Mouse (Mus musculus) midbrain, postnatal 0 days (tissue): ENCODE measurements around the gene Smim4. TPM values are rescaled to one million over a fixed set of nuclear protein-coding genes. Genes with fewer than 3 reads are reported as not detected.

Source experiments
- ATAC-seq: fragments of 200-750 bp; cut with Nextera tagmentation; 2 replicates; pipeline ENCODE4 v1.8.0; 2017; ENCODE audit warnings: moderate number of reproducible peaks, mild to moderate bottlenecking, moderate TSS enrichment, moderate library complexity; ENCODE audit not compliant: low FRiP score
- DNase-seq: peaks from one replicate; pipeline ENCODE4 v3.0.0-alpha.2; 2015; ENCODE audit warnings: low spot score
- H3K27ac ChIP-seq: fragments of 300-500 bp; sonication (generic); 2 replicates; pipeline ENCODE4 v1.5.1; 2014; ENCODE audit warnings: low read depth, mild to moderate bottlenecking, low read length, mixed read lengths
- H3K27me3 ChIP-seq: fragments of 300-500 bp; sonication (generic); 2 replicates; pipeline ENCODE4 v1.6.1; 2014; ENCODE audit warnings: low read length, control low read depth, mixed read lengths; ENCODE audit not compliant: insufficient read depth
- H3K36me3 ChIP-seq: fragments of 300-500 bp; sonication (generic); 2 replicates; pipeline ENCODE4 v1.6.1; 2014; ENCODE audit warnings: low read length, control low read depth, mixed read lengths; ENCODE audit not compliant: insufficient read depth
- H3K4me1 ChIP-seq: fragments of 300-500 bp; sonication (generic); 2 replicates; pipeline ENCODE4 v1.6.1; 2014; ENCODE audit warnings: mild to moderate bottlenecking, control low read depth, antibody characterized with exemption, low read length, mixed read lengths; ENCODE audit not compliant: insufficient read depth
- H3K4me2 ChIP-seq: fragments of 300-500 bp; sonication (generic); 2 replicates; pipeline ENCODE4 v1.6.1; 2014; ENCODE audit warnings: low read depth, mild to moderate bottlenecking, low read length, mixed read lengths; ENCODE audit not compliant: poor library complexity, severe bottlenecking
- H3K4me3 ChIP-seq: fragments of 300-500 bp; sonication (generic); 2 replicates; pipeline ENCODE4 v1.5.1; 2014; ENCODE audit warnings: low read depth, mild to moderate bottlenecking, low read length, moderate library complexity
- H3K9ac ChIP-seq: fragments of 300-500 bp; sonication (generic); replicated peaks from 2 replicates; pipeline ENCODE4 v1.6.1; 2014; ENCODE audit warnings: mild to moderate bottlenecking, low read length, moderate library complexity, mixed read lengths; ENCODE audit not compliant: poor library complexity, severe bottlenecking
- H3K9me3 ChIP-seq: fragments of 300-500 bp; sonication (generic); 2 replicates; pipeline ENCODE4 v1.6.1; 2016; ENCODE audit warnings: low read length, control low read depth
- CTCF ChIP-seq: IDR thresholded peaks from 2 replicates; pipeline ENCODE4 v1.5.1; 2016; ENCODE audit warnings: antibody characterized with exemption, mild to moderate bottlenecking
- WGBS: fragments of 180-500 bp; shearing (Covaris S2); extraction: QIAGEN DNeasy Blood & Tissue Kit; methylation state at CpG from one replicate; pipeline ENCODE4 v1.1.7; 2014; 5-methylcytosine and 5-hydroxymethylcytosine counted together
- polyA plus RNA-seq: library from polyadenylated mRNA; unstranded; fragments of >200 nt; fragmentation: Nextera tagmentation; extraction: Ambion mirVana; gene quantifications from 2 replicates; pipeline ENCODE4 v1.2.1, GENCODE M21; 2015
- total RNA-seq: library from RNA; depleted of rRNA; stranded (reverse); fragments of >200 nt; gene quantifications from 2 replicates; pipeline ENCODE4 v1.2.3, GENCODE M21; 2014

Smim4 gene
- total and polyA plus RNA-seq, 2 experiments from 2014 or later, result 4.3 to 41.6 TPM

GRCm38 (mm10) chr14:31129326-31130235, 825 bp upstream of the Smim4 start:
- H3K27ac ChIP-seq, result peak overlapping the region; percentile 79
- H3K4me3 ChIP-seq, result peak overlapping the region; percentile 22; the same call in 1 of the 2 replicates
- H3K27me3 ChIP-seq, result no peaks in the 10 kb centered on the region
- H3K9me3 ChIP-seq, result no peaks in the 10 kb centered on the region
- TF ChIP-seq CTCF, result no peak
- peak overlapping the region; percentile 36; the same call in 1 of the 2 replicates for H3K4me2 ChIP-seq
- 66% methylated on average over 15 of the region's 15 CpGs for WGBS
- H3K36me3 ChIP-seq, result no peaks in the 10 kb centered on the region
- no peak for DNase-seq
- H3K9ac ChIP-seq, result 0 out of 2 replicates have a peak overlapping the region, but pooled peaks have one; percentile 13
- H3K4me1 ChIP-seq, result peaks cover 8% of the 10 kb centered on the region; the same call in 1 of the 2 replicates
- no peak for ATAC-seq

GRCm38 (mm10) chr14:31128101-31128825, 493 bp downstream of the Smim4 start:
- peak; percentile 50 for DNase-seq
- no peak for ATAC-seq
- WGBS, result 2% methylated on average over 23 of the region's 23 CpGs
- peak overlapping the region; percentile 79 for H3K27ac ChIP-seq
- H3K4me3 ChIP-seq, result peak overlapping the region; percentile 59
- peaks cover 8% of the 10 kb centered on the region; the same call in 1 of the 2 replicates for H3K4me1 ChIP-seq
- no peaks in the 10 kb centered on the region for H3K36me3 ChIP-seq
- TF ChIP-seq CTCF, result no peak
- H3K9ac ChIP-seq, result peak overlapping the region; percentile 61
- no peaks in the 10 kb centered on the region for H3K9me3 ChIP-seq
- H3K4me2 ChIP-seq, result peak overlapping the region; percentile 90
- H3K27me3 ChIP-seq, result no peaks in the 10 kb centered on the region

- H3K9me3 ChIP-seq, result no peaks in the 10 kb centered on the region
- no peak overlapping the region for H3K4me3 ChIP-seq
- H3K4me1 ChIP-seq, result peaks cover 8% of the 10 kb centered on the region; the same call in 1 of the 2 replicates
- DNase-seq (no peak), ATAC-seq (no peak)
- H3K9ac ChIP-seq, result no peak overlapping the region
- WGBS, result 90% methylated on average over 8 of the region's 8 CpGs
- no peak overlapping the region for H3K4me2 ChIP-seq
- H3K27me3 ChIP-seq, result no peaks in the 10 kb centered on the region
- TF ChIP-seq CTCF, result no peak
- H3K36me3 ChIP-seq, result no peaks in the 10 kb centered on the region
- no peak overlapping the region for H3K27ac ChIP-seq
Measured at GRCm38 (mm10) chr14:31126826-31127225, 1.9 kb downstream of the Smim4 start.

- H3K4me1 ChIP-seq, result peaks cover 6% of the 10 kb centered on the region; the same call in 1 of the 2 replicates
- no peak for ATAC-seq
- no peak for TF ChIP-seq CTCF
- no peak for DNase-seq
- no peak overlapping the region for H3K9ac ChIP-seq
- no peaks in the 10 kb centered on the region for H3K9me3 ChIP-seq
- H3K27me3 ChIP-seq, result no peaks in the 10 kb centered on the region
- H3K36me3 ChIP-seq, result no peaks in the 10 kb centered on the region
- H3K27ac ChIP-seq, result 0 out of 2 replicates have a peak overlapping the region, but pooled peaks have one; percentile 18
- no peak overlapping the region for H3K4me2 ChIP-seq
- 77% methylated on average over 9 of the region's 9 CpGs for WGBS
- no peak overlapping the region for H3K4me3 ChIP-seq
Measured at GRCm38 (mm10) chr14:31125106-31126075, 3.4 kb downstream of the Smim4 start.

GRCm38 (mm10) chr14:31115522-31115921, 13.2 kb downstream of the Smim4 start:
- no peak overlapping the region for H3K9ac ChIP-seq
- no peak overlapping the region for H3K4me3 ChIP-seq
- H3K4me1 ChIP-seq, result no peaks in the 10 kb centered on the region
- no peaks in the 10 kb centered on the region for H3K9me3 ChIP-seq
- peaks cover 35% of the 10 kb centered on the region for H3K36me3 ChIP-seq
- 68% methylated on average over 2 of the region's 2 CpGs for WGBS
- H3K27me3 ChIP-seq, result no peaks in the 10 kb centered on the region
- no peak for DNase-seq
- TF ChIP-seq CTCF, result no peak
- no peak overlapping the region for H3K4me2 ChIP-seq
- H3K27ac ChIP-seq, result no peak overlapping the region
- ATAC-seq, result no peak
